Mouse (Mus musculus): Measurements from ENCODE around the gene Cacna1a. TPM values are rescaled to one million over a fixed set of nuclear protein-coding genes. Genes with fewer than 3 reads are reported as not detected.

The Cacna1a gene
- total and polyA plus RNA-seq, 3 experiments, result 3.2 to 5.1 TPM; not detected in 1

- no peak for DNase-seq (ENCODE audit: low read depth, low spot score)
- H3K4me1 ChIP-seq (ENCODE audit: control insufficient read depth in 1 of 2, insufficient read depth in 2 of 2, low read length in 2 of 2), result no peaks in the 10 kb centered on the region
These were observed 97.6 kb downstream of the Cacna1a start for GRCm38 (mm10) chr8:84485864-84486263.

GRCm38 (mm10) chr8:84489223-84489622 lies 101.0 kb downstream of the Cacna1a start:
- Histone ChIP-seq H3K4me1 (ENCODE audit: control insufficient read depth in 1 of 2, insufficient read depth in 2 of 2, low read length in 2 of 2) (no peaks in the 10 kb centered on the region), H3K4me3 (ENCODE audit: control insufficient read depth in 1 of 2, insufficient read depth in 1 of 2, low read depth in 2 of 2, low read length in 2 of 2) (no peak overlapping the region), H3K27me3 (ENCODE audit: control insufficient read depth in 1 of 2, insufficient read depth in 2 of 2, low read length in 2 of 2) (peaks cover 0 to 2% of the 10 kb centered on the region in 2 experiments; a peak in 2 of 4 replicates), H3K9me3 (replicated peaks; ENCODE audit: insufficient read depth, low read length) (no peaks in the 10 kb centered on the region), H3K36me3 (ENCODE audit: control insufficient read depth in 1 of 2, insufficient read depth in 2 of 2, low read length in 2 of 2) (no peaks in the 10 kb centered on the region), H3K27ac (ENCODE audit: control insufficient read depth, low read depth, low read length) (no peak overlapping the region), H3K9ac (ENCODE audit: control insufficient read depth, low read depth, low read length, poor library complexity, severe bottlenecking) (no peak overlapping the region), H3K79me2 (ENCODE audit: control insufficient read depth, insufficient read depth, low read length, poor library complexity) (no peaks in the 10 kb centered on the region)
- DNase-seq (ENCODE audit: low read depth, low spot score), result no peak
- TF ChIP-seq MXI1 (IDR thresholded peaks at IDR 0.05; ENCODE audit: low read depth, low read length), result no peak
- TF ChIP-seq TBP (IDR thresholded peaks at IDR 0.05; ENCODE audit: low read depth, low read length), result no peak
- no peak for TF ChIP-seq MAZ (IDR thresholded peaks at IDR 0.05; ENCODE audit: low read depth, low read length)
- no peak for TF ChIP-seq RAD21 (IDR thresholded peaks at IDR 0.05; ENCODE audit: low read depth, low read length)
- TF ChIP-seq NELFE (IDR thresholded peaks at IDR 0.05; ENCODE audit: low read depth, low read length), result no peak
- no peak for TF ChIP-seq MYB (IDR thresholded peaks at IDR 0.05; ENCODE audit: low read depth, low read length)
- no peak for TF ChIP-seq ETS1 (IDR thresholded peaks at IDR 0.05; ENCODE audit: low read depth, low read length)
- no peak for TF ChIP-seq ZC3H11A (IDR thresholded peaks at IDR 0.05; ENCODE audit: low read depth, low read length)
- no peak for TF ChIP-seq RCOR1 (IDR thresholded peaks at IDR 0.05; ENCODE audit: low read depth, low read length)
- no peak for TF ChIP-seq EP300 (IDR thresholded peaks at IDR 0.05; ENCODE audit: low read depth in 1 of 2, low read length in 2 of 2)
- TF ChIP-seq MAX (IDR thresholded peaks at IDR 0.05; ENCODE audit: low read length), result no peak
- TF ChIP-seq UBTF (IDR thresholded peaks at IDR 0.05; ENCODE audit: borderline replicate concordance, insufficient read depth, low read depth, low read length), result no peak
- no peak for TF ChIP-seq USF1 (IDR thresholded peaks at IDR 0.05; ENCODE audit: low read depth, low read length)
- no peak for TF ChIP-seq SMC3 (IDR thresholded peaks at IDR 0.05; ENCODE audit: low read depth, low read length)
- TF ChIP-seq BHLHE40 (IDR thresholded peaks at IDR 0.05; ENCODE audit: borderline replicate concordance, low read depth, low read length), result no peak

More at GRCm38 (mm10) chr8:84485864-84486263, 97.6 kb downstream of the Cacna1a start:
- H3K4me3 ChIP-seq (ENCODE audit: control insufficient read depth in 1 of 2, insufficient read depth in 1 of 2, low read depth in 2 of 2, low read length in 2 of 2), result no peak overlapping the region
- no peaks in the 10 kb centered on the region for H3K79me2 ChIP-seq (ENCODE audit: control insufficient read depth, insufficient read depth, low read length, poor library complexity)
- no peak overlapping the region for H3K27ac ChIP-seq (ENCODE audit: control insufficient read depth, low read depth, low read length)
- peaks cover 0 to 2% of the 10 kb centered on the region in 2 experiments; a peak in 2 of 4 replicates for H3K27me3 ChIP-seq (ENCODE audit: control insufficient read depth in 1 of 2, insufficient read depth in 2 of 2, low read length in 2 of 2)
- TF ChIP-seq BHLHE40 (IDR thresholded peaks at IDR 0.05; ENCODE audit: borderline replicate concordance, low read depth, low read length), result no peak
- TF ChIP-seq KAT2A (conservative IDR thresholded peaks at IDR 0.05; ENCODE audit: low read depth, low read length), result no peak
- TF ChIP-seq EP300 (IDR thresholded peaks at IDR 0.05; ENCODE audit: low read depth in 1 of 2, low read length in 2 of 2), result no peak
- TF ChIP-seq HCFC1 (IDR thresholded peaks at IDR 0.05; ENCODE audit: low read depth, low read length), result no peak
- no peak for TF ChIP-seq UBTF (IDR thresholded peaks at IDR 0.05; ENCODE audit: borderline replicate concordance, insufficient read depth, low read depth, low read length)
- TF ChIP-seq ELF1 (IDR thresholded peaks at IDR 0.05; ENCODE audit: low read depth, low read length), result no peak
- TF ChIP-seq MYB (IDR thresholded peaks at IDR 0.05; ENCODE audit: low read depth, low read length), result no peak
- no peak for TF ChIP-seq POLR2AphosphoS5 (IDR thresholded peaks at IDR 0.05; ENCODE audit: borderline replicate concordance, low read depth, low read length)
- TF ChIP-seq USF1 (IDR thresholded peaks at IDR 0.05; ENCODE audit: low read depth, low read length), result no peak
- TF ChIP-seq USF2 (IDR thresholded peaks at IDR 0.05; ENCODE audit: borderline replicate concordance in 1 of 2, insufficient read depth in 1 of 2, low read depth in 1 of 2, low read length in 2 of 2), result no peak
- no peaks in the 10 kb centered on the region for H3K36me3 ChIP-seq (ENCODE audit: control insufficient read depth in 1 of 2, insufficient read depth in 2 of 2, low read length in 2 of 2)
- H3K9me3 ChIP-seq (replicated peaks; ENCODE audit: insufficient read depth, low read length), result no peaks in the 10 kb centered on the region
- H3K9ac ChIP-seq (ENCODE audit: control insufficient read depth, low read depth, low read length, poor library complexity, severe bottlenecking), result no peak overlapping the region

Measured in MEL (cell line).